Mouse (Mus musculus) midbrain, embryonic 15.5 days (tissue): ENCODE measurements around the gene Lpp. TPM values are rescaled to one million over a fixed set of nuclear protein-coding genes. Genes with fewer than 3 reads are reported as not detected.

Experiments used
- ATAC-seq: fragments of 200-750 bp; cut with Nextera tagmentation; replicated peaks from 2 replicates; pipeline ENCODE4 v1.8.0; 2017; ENCODE audit warnings: moderate TSS enrichment
- H3K27ac ChIP-seq: fragments of 300-500 bp; sonication (generic); 2 replicates; pipeline ENCODE4 v1.5.1; 2015; ENCODE audit warnings: mild to moderate bottlenecking, inconsistent platforms
- H3K27me3 ChIP-seq: fragments of 300-500 bp; sonication (generic); replicated peaks from 2 replicates; pipeline ENCODE4 v1.6.1; 2015; ENCODE audit warnings: inconsistent platforms
- H3K36me3 ChIP-seq: fragments of 300-500 bp; sonication (generic); replicated peaks from 2 replicates; pipeline ENCODE4 v1.6.1; 2015; ENCODE audit warnings: inconsistent platforms
- H3K4me1 ChIP-seq: fragments of 300-500 bp; sonication (generic); 2 replicates; pipeline ENCODE4 v1.6.1; 2015; ENCODE audit warnings: inconsistent platforms
- H3K4me2 ChIP-seq: fragments of 300-500 bp; sonication (generic); 2 replicates; pipeline ENCODE4 v1.6.1; 2015; ENCODE audit warnings: inconsistent platforms, mild to moderate bottlenecking, moderate library complexity
- H3K4me3 ChIP-seq: fragments of 300-500 bp; sonication (generic); 2 replicates; pipeline ENCODE4 v1.5.1; 2015; ENCODE audit warnings: mild to moderate bottlenecking, inconsistent platforms
- H3K9ac ChIP-seq: fragments of 300-500 bp; sonication (generic); 2 replicates; pipeline ENCODE4 v1.6.1; 2015; ENCODE audit warnings: mild to moderate bottlenecking, inconsistent platforms
- H3K9me3 ChIP-seq: fragments of 300-500 bp; sonication (generic); 2 replicates; pipeline ENCODE4 v1.6.1; 2016; ENCODE audit warnings: inconsistent platforms
- WGBS: fragments of 180-500 bp; shearing (Covaris S2); methylation state at CpG from one replicate; pipeline ENCODE4 v1.1.7; 2015; ENCODE audit warnings: mixed read lengths; 5-methylcytosine and 5-hydroxymethylcytosine counted together
- polyA plus RNA-seq: library from polyadenylated mRNA; unstranded; fragments of >200 nt; fragmentation: Nextera tagmentation; extraction: Ambion mirVana; gene quantifications from 2 replicates; pipeline ENCODE4 v1.2.1, GENCODE M21; 2015

The Lpp gene
- polyA plus RNA-seq, 1 experiment from 2014 or later = 10.4 TPM

DNA sequence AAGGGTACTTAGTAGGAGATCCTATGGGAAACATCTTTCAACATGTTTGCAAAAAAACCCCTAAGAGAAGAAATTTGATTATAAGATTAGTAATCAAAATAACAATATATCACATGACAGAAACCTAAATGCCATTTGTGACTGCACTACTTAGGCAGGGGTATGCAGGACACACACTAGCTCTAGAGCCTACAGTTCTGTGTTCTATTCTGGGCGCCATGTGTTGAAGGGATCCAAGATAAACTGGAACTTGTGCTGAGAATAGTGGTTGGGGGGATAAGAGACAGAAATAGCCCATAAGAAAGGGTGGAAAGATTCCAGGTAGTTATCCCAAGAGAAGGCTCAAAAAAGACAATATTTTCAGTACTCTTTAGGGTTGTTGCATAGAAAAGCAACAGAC lies 565.4 kb downstream of the Lpp start:
- Histone ChIP-seq H3K9ac (no peak overlapping the region), H3K36me3 (no peaks in the 10 kb centered on the region), H3K4me2 (no peak overlapping the region), H3K27ac (no peak overlapping the region), H3K4me3 (no peak overlapping the region), H3K9me3 (no peaks in the 10 kb centered on the region), H3K4me1 (no peaks in the 10 kb centered on the region), H3K27me3 (no peaks in the 10 kb centered on the region)
- WGBS = 98% methylated on average over 1 of the region's 1 CpGs
- no peak for ATAC-seq

DNA sequence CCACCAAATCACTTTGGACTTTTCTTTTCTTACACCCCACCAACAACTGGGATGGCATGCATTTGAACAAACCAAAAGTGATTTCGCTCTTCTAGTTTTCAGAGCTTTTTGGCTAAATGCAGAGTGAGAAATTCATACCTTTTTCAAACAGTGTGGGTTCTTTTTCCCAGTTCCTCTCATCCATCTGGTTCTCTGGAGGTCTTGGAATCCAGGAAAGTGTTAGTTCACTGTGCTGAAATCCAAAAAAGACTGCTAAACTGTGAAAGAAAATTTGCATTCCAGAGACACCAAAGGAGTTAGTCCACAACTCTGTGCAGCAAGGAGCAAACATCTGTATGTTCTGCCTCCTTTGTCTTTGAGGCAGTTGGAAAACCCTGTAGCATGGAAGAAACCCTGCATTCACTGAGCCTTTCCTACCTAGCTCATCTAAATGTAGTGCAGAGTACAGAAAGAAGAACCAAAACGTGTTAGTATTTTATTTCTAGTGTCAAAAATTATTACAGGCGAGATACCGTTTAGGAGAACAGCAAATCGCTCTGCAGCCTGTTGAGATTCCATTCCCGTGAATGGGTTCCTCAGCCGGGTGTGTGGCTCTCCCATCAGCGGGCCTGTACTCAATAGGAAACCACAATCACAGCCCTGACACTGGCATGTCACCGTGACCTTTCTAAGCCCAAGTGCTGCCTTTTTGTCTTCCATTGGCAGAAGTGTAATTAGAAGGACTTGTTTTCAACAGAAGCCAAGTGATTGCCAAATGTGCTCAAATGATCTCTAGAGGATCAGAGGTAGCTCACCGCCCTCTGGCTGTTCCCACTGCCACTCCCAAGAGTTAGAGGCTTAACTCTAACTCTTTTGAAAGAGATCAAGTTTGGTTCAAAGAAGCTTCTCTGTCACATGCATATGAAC lies 567.8 kb downstream of the Lpp start:
- Histone ChIP-seq H3K36me3 (no peaks in the 10 kb centered on the region), H3K27me3 (no peaks in the 10 kb centered on the region)
- WGBS = 76% methylated on average over 10 of the region's 10 CpGs

DNA sequence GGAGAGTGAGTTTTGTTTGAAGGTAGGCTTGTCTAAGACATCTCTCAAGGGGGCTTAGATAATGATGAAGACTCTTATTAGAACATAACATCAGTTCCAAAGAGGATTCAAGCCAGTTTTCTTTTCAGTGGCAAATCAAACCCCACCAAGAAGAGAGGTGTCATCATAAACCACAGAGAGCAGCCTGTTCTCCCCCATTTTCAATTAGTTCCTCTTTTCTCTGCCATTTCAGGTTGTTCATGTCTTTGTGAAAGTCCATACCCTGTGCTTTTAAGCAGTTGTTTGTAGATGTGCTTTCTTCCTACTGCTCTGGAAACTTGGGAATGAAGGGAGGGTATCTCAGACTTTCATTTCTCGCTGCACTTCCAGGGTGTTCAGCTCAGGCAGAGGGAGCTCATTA lies 571.0 kb downstream of the Lpp start:
- Histone ChIP-seq H3K4me1 (no peaks in the 10 kb centered on the region), H3K9ac (no peak overlapping the region), H3K4me2 (no peak overlapping the region), H3K27me3 (no peaks in the 10 kb centered on the region), H3K36me3 (no peaks in the 10 kb centered on the region), H3K4me3 (no peak overlapping the region), H3K27ac (no peak overlapping the region), H3K9me3 (no peaks in the 10 kb centered on the region)
- no peak for ATAC-seq
- 82% methylated on average over 1 of the region's 1 CpGs for WGBS

More for the DNA sequence above, 567.8 kb downstream of the Lpp start:
- no peak for ATAC-seq
- Histone ChIP-seq H3K9me3 (no peaks in the 10 kb centered on the region), H3K4me1 (no peaks in the 10 kb centered on the region), H3K9ac (no peak overlapping the region), H3K4me3 (no peak overlapping the region), H3K27ac (no peak overlapping the region), H3K4me2 (no peak overlapping the region)

DNA sequence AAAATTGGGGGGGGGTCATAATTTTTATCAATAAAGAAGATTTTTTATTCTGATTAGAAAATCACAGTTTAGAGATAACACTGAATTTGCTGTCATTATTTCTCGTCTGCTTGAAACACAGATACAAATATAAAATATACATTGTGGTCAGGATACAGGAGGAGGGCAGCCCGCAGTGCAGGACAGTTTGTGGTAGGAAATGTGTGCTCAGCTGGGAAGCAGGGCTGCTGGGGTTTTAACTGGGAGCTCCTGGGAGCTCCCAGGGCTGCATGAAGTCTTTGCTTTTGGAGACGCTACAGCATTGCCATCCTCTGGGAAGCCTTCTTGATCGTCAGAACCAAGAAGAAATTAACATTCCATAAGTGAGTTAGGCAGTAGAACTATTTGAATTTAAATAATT lies 571.8 kb downstream of the Lpp start:
- WGBS = 69% methylated on average over 4 of the region's 4 CpGs
- Histone ChIP-seq H3K27ac (no peak overlapping the region), H3K36me3 (no peaks in the 10 kb centered on the region), H3K4me3 (no peak overlapping the region), H3K4me1 (no peaks in the 10 kb centered on the region), H3K9me3 (no peaks in the 10 kb centered on the region), H3K4me2 (no peak overlapping the region), H3K27me3 (no peaks in the 10 kb centered on the region), H3K9ac (no peak overlapping the region)
- ATAC-seq = no peak

DNA sequence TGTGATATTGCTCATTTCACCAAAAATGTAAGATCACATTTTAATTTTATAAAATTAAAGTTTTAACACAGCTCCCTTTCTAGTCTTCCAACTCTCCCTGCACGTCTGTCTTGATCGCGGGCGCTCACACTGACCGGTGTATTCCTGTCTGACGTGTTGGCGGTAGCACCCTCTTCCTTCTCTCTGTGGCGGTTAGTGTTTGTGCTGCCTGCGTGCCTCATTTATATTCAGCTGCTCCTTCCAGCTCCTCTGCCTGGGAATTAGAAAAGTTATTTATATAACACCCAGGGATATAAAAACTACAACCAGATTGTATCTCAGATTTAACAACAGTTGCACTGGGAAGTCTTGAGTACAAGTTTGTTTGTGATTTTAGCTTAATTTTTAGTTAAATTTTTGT lies 573.2 kb downstream of the Lpp start:
- WGBS = 90% methylated on average over 9 of the region's 9 CpGs
- Histone ChIP-seq H3K27me3 (no peaks in the 10 kb centered on the region), H3K4me2 (no peak overlapping the region), H3K36me3 (no peaks in the 10 kb centered on the region), H3K27ac (no peak overlapping the region), H3K9ac (no peak overlapping the region), H3K4me3 (no peak overlapping the region), H3K9me3 (no peaks in the 10 kb centered on the region), H3K4me1 (no peaks in the 10 kb centered on the region)
- no peak for ATAC-seq

DNA sequence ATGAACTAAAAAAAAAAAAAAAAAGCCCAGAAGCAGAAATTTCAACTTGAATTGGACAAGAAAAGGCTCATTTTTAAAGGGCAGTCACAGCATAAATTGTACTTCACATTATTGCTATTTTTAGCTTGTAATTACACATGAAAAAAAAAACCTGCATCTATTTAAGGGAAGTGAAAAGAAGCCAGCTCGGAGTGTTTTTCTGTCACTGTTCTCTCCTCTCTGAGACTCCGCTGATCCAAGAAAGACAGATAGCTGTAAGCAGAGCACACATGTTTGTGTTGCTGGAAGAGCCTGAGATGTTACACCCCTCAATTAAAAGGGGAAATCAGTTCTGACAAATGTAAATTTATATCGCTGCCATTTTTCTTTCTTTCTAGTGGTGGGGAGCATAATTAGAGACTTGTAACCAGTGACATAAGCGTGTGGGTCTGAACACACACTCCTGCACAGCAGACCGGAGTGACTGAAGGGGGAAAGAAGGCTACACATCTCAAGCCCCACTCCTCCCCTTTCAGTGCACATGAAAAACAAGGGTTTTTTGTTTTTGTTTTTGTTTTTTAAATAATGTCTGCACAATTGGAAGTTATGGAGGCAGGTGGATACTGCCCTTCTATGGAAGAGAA lies 579.8 kb downstream of the Lpp start:
- Histone ChIP-seq H3K9me3 (no peaks in the 10 kb centered on the region), H3K27me3 (0 out of 2 replicates have a peak, but pooled peaks cover 2% of the 10 kb centered on the region), H3K9ac (no peak overlapping the region), H3K36me3 (no peaks in the 10 kb centered on the region), H3K27ac (no peak overlapping the region), H3K4me1 (no peaks in the 10 kb centered on the region), H3K4me2 (no peak overlapping the region), H3K4me3 (no peak overlapping the region)
- ATAC-seq = no peak
- WGBS = 73% methylated on average over 5 of the region's 5 CpGs

DNA sequence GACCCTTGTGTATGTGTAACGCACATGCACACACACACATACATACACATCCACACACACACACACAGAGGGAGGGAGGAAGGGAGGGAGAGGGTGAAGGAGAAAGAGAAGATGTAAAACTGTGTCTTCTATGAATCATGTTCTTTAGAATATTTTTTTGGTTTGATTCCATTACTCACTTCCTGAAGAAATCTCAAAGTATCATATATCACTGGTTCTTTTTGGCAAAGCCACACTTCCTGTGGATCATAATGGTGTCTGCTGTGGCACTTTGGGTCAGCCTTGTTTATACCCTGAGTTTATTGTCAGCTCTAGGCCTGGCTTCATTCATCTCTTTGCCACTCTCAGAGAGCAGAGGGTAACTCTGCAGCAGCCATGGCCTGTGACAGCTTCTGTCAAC lies 584.5 kb downstream of the Lpp start:
- no peak overlapping the region for H3K9ac ChIP-seq
- no peaks in the 10 kb centered on the region for H3K36me3 ChIP-seq
- no peaks in the 10 kb centered on the region for H3K9me3 ChIP-seq
- no peak overlapping the region for H3K4me3 ChIP-seq
- 100% methylated on average over 1 of the region's 1 CpGs for WGBS
- H3K4me2 ChIP-seq = no peak overlapping the region
- H3K27ac ChIP-seq = no peak overlapping the region
- ATAC-seq = no peak
- no peaks in the 10 kb centered on the region for H3K4me1 ChIP-seq
- H3K27me3 ChIP-seq = no peaks in the 10 kb centered on the region

DNA sequence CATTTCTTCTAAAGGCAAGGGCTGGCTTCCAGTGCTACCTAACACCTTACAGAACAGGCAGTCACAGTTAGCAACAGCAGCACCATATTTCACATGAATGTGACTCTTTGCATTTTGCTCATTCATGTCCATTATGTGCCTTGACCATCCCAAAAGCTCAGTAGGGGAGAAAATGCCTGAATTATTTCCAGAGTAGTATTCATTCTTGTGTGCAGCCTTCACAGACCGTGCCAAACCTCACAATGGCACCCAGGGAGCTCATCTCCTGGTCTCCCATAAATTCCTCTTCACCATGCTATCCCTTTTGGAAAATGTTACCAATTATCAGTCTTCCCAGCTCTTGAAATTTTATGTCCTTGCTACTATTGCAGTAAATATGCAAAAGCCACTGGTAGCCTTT lies 584.9 kb downstream of the Lpp start:
- H3K9ac ChIP-seq = no peak overlapping the region
- H3K27me3 ChIP-seq = no peaks in the 10 kb centered on the region
- no peak for ATAC-seq
- H3K9me3 ChIP-seq = no peaks in the 10 kb centered on the region
- no peak overlapping the region for H3K4me2 ChIP-seq
- H3K4me1 ChIP-seq = no peaks in the 10 kb centered on the region
- no peak overlapping the region for H3K27ac ChIP-seq
- no peaks in the 10 kb centered on the region for H3K36me3 ChIP-seq
- 43% methylated on average over 1 of the region's 1 CpGs for WGBS
- H3K4me3 ChIP-seq = no peak overlapping the region

DNA sequence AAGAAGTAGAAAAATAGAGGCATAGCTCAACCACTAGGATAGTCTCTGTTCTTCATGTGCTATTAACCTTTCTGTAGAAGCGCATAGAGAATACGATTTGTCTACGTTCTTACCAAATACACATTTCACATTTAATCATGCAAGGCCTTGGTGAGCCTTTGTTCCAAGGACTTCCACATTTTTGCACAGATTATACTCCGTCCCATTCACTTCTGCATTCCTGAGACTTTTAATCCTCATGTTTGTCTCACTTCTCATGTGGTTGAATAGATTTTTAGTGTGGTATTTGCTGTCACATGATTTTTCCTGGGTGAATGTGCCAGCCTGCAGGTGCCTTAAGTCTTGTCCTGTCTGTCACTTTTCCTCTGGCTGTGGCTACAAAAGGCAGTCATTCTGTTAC lies 586.1 kb downstream of the Lpp start:
- H3K9ac ChIP-seq = no peak overlapping the region
- H3K4me2 ChIP-seq = no peak overlapping the region
- H3K27me3 ChIP-seq = no peaks in the 10 kb centered on the region
- H3K4me3 ChIP-seq = no peak overlapping the region
- no peak overlapping the region for H3K27ac ChIP-seq
- 61% methylated on average over 4 of the region's 4 CpGs for WGBS
- H3K36me3 ChIP-seq = no peaks in the 10 kb centered on the region
- ATAC-seq = no peak
- no peaks in the 10 kb centered on the region for H3K9me3 ChIP-seq
- no peaks in the 10 kb centered on the region for H3K4me1 ChIP-seq

DNA sequence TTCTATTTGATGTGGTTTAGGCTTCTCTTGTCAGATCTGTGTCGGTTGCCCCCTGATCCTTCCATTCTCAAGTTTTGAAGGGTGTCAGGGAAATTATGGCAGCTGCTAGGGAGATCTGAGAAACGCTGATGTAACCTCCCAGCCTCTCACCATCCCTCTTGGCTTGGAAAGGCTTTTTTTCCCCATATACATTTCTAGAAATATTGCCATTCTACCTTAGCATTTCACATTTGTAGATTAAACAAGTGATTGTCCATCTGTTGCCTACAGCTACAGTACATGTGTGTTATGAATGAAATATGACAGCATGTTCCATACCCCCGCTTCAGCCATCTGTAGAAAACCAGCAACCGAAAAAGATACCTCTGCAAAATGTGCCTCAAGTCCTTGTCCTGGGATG lies 589.5 kb downstream of the Lpp start:
- H3K4me3 ChIP-seq = no peak overlapping the region
- H3K9ac ChIP-seq = no peak overlapping the region
- peaks cover 2% of the 10 kb centered on the region; the same call in 1 of the 2 replicates for H3K4me1 ChIP-seq
- H3K9me3 ChIP-seq = no peaks in the 10 kb centered on the region
- H3K27ac ChIP-seq = no peak overlapping the region
- ATAC-seq = no peak
- no peaks in the 10 kb centered on the region for H3K36me3 ChIP-seq
- H3K4me2 ChIP-seq = no peak overlapping the region
- WGBS = 71% methylated on average over 4 of the region's 4 CpGs
- no peaks in the 10 kb centered on the region for H3K27me3 ChIP-seq

DNA sequence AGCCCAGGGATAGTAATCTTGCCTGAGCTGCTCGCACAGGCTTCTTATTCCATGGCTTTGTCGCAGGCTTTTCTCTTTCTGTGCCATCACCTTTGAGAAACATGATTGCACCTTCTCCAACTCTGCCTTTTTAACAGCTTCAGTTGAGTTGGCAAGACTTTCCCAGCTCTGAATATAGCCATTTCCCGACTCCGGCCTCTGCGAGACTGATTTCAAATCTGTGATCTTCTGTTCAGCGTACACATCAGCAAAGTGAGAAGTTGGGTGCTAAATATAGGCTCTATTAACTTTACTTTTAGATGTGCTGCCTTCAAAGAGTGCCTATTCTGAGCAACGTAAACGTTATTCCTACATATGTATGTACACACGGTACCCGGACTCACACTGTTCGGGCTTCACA lies 597.0 kb downstream of the Lpp start:
- Histone ChIP-seq H3K4me2 (no peak overlapping the region), H3K36me3 (no peaks in the 10 kb centered on the region), H3K9ac (no peak overlapping the region), H3K27ac (no peak overlapping the region), H3K4me3 (no peak overlapping the region), H3K9me3 (no peaks in the 10 kb centered on the region), H3K4me1 (peaks cover 2% of the 10 kb centered on the region; the same call in 1 of the 2 replicates), H3K27me3 (no peaks in the 10 kb centered on the region)
- no peak for ATAC-seq
- WGBS = 91% methylated on average over 11 of the region's 11 CpGs

DNA sequence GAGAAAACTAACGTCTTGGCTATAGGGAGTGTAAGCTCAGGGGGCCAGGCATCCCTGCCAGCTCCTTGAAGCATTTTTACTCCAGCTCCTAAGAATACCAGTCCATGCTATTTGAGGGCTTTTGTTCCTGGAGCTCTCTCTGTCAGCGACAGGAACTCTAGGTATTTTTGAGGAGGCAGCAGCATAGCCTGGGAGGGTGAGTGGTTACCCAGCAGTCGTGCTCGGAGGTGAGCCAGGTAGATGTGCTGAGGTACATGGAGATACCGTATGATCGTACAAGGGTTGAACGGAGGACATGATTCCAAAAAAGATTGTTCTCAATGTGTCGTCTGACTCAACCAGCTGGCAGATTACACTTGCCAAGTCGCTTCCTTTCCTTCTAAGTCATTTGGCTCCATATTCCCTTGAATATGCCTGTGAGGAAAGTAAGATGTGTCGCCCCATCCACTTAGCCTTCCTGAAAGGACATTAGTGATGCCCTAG lies 597.8 kb downstream of the Lpp start:
- Histone ChIP-seq H3K9me3 (no peaks in the 10 kb centered on the region), H3K4me1 (peaks cover 2% of the 10 kb centered on the region; the same call in 1 of the 2 replicates), H3K27me3 (no peaks in the 10 kb centered on the region), H3K27ac (no peak overlapping the region), H3K36me3 (no peaks in the 10 kb centered on the region), H3K4me2 (no peak overlapping the region), H3K4me3 (no peak overlapping the region), H3K9ac (no peak overlapping the region)
- 83% methylated on average over 10 of the region's 10 CpGs for WGBS
- ATAC-seq = no peak

DNA sequence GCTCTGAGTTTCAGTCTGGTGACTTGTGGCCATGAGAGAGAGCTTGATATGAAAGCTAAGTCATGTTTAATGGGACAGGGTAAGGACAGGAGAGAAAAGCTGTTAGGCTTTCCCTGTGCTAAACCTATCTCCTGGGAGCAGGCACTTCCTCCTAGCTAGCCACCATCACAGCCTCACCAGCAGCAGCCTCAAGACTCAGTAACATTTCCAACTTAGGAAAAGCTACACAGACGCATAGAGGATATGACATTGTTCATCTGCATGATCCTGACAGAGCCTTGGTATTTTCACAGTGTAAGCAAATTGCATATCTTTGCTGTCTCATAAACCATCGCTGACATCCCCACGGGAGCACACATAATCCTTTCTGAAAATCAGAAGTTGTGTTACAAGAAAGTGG lies 598.7 kb downstream of the Lpp start:
- no peaks in the 10 kb centered on the region for H3K27me3 ChIP-seq
- H3K27ac ChIP-seq = no peak overlapping the region
- H3K4me1 ChIP-seq = peaks cover 2% of the 10 kb centered on the region; the same call in 1 of the 2 replicates
- no peak overlapping the region for H3K4me2 ChIP-seq
- H3K9ac ChIP-seq = no peak overlapping the region
- H3K9me3 ChIP-seq = no peaks in the 10 kb centered on the region
- H3K36me3 ChIP-seq = no peaks in the 10 kb centered on the region
- no peak overlapping the region for H3K4me3 ChIP-seq
- no peak for ATAC-seq
- 77% methylated on average over 3 of the region's 3 CpGs for WGBS
